Mouse (Mus musculus): ENCODE data around the gene Hivep3. TPM values are rescaled to one million over a fixed set of nuclear protein-coding genes. Genes with fewer than 3 reads are reported as not detected.

Hivep3 gene
- polyA plus RNA-seq, 1 experiment = 1.4 TPM

GRCm38 (mm10) chr4:119707326-119707725 is 26.3 kb upstream of the Hivep3 start:
- Histone ChIP-seq H3K4me3 (ENCODE audit: insufficient read depth, poor library complexity, severe bottlenecking) (no peak overlapping the region), H3K27me3 (ENCODE audit: control insufficient read depth, insufficient read depth, insufficient read length) (peaks cover 15% of the 10 kb centered on the region), H3K36me3 (ENCODE audit: control insufficient read depth, insufficient read depth) (no peaks in the 10 kb centered on the region), H3K79me3 (ENCODE audit: low read depth) (no peaks in the 10 kb centered on the region), H3ac (ENCODE audit: control insufficient read depth, insufficient read length, low read depth) (no peak overlapping the region), H3K79me2 (ENCODE audit: control insufficient read depth, insufficient read depth) (no peaks in the 10 kb centered on the region)
- no peak for TF ChIP-seq FOSL1 (IDR thresholded peaks at IDR 0.05; ENCODE audit: insufficient read depth, low read length, poor library complexity, severe bottlenecking)
- TF ChIP-seq MYOG (IDR thresholded peaks at IDR 0.05; ENCODE audit: control insufficient read depth, extremely low read depth, insufficient read length) = no peak
- no peak for TF ChIP-seq USF1 (IDR thresholded peaks at IDR 0.05; ENCODE audit: low read depth)
- no peak for TF ChIP-seq MYOD1 (IDR thresholded peaks at IDR 0.05; ENCODE audit: control insufficient read depth, insufficient read length, low read depth)
- TF ChIP-seq CEBPB (IDR thresholded peaks at IDR 0.05; ENCODE audit: low read depth) = no peak
- no peak for TF ChIP-seq CTCF (IDR thresholded peaks at IDR 0.05; ENCODE audit: control insufficient read depth, insufficient read depth, insufficient read length)
- TF ChIP-seq MAX (IDR thresholded peaks at IDR 0.05) = no peak

GRCm38 (mm10) chr4:119707751-119708150 is 25.8 kb upstream of the Hivep3 start:
- H3K79me3 ChIP-seq (ENCODE audit: low read depth) = no peaks in the 10 kb centered on the region
- H3ac ChIP-seq (ENCODE audit: control insufficient read depth, insufficient read length, low read depth) = no peak overlapping the region
- H3K4me3 ChIP-seq (ENCODE audit: insufficient read depth, poor library complexity, severe bottlenecking) = no peak overlapping the region
- no peaks in the 10 kb centered on the region for H3K79me2 ChIP-seq (ENCODE audit: control insufficient read depth, insufficient read depth)
- no peak for TF ChIP-seq FOSL1 (IDR thresholded peaks at IDR 0.05; ENCODE audit: insufficient read depth, low read length, poor library complexity, severe bottlenecking)
- no peak for TF ChIP-seq MYOG (IDR thresholded peaks at IDR 0.05; ENCODE audit: control insufficient read depth, extremely low read depth, insufficient read length)
- TF ChIP-seq CTCF (IDR thresholded peaks at IDR 0.05; ENCODE audit: control insufficient read depth, insufficient read depth, insufficient read length) = no peak
- TF ChIP-seq USF1 (IDR thresholded peaks at IDR 0.05; ENCODE audit: low read depth) = no peak
- TF ChIP-seq MAX (IDR thresholded peaks at IDR 0.05) = no peak
- TF ChIP-seq MYOD1 (IDR thresholded peaks at IDR 0.05; ENCODE audit: control insufficient read depth, insufficient read length, low read depth) = no peak
- TF ChIP-seq CEBPB (IDR thresholded peaks at IDR 0.05; ENCODE audit: low read depth) = no peak
- H3K27me3 ChIP-seq (ENCODE audit: control insufficient read depth, insufficient read depth, insufficient read length) = peaks cover 15% of the 10 kb centered on the region
- no peaks in the 10 kb centered on the region for H3K36me3 ChIP-seq (ENCODE audit: control insufficient read depth, insufficient read depth)

- H3K79me2 ChIP-seq (ENCODE audit: control insufficient read depth, insufficient read depth) = no peaks in the 10 kb centered on the region
- no peaks in the 10 kb centered on the region for H3K79me3 ChIP-seq (ENCODE audit: low read depth)
- TF ChIP-seq CEBPB (IDR thresholded peaks at IDR 0.05; ENCODE audit: low read depth) (no peak), CTCF (IDR thresholded peaks at IDR 0.05; ENCODE audit: control insufficient read depth, insufficient read depth, insufficient read length) (no peak)
- no peak overlapping the region for H3ac ChIP-seq (ENCODE audit: control insufficient read depth, insufficient read length, low read depth)
- H3K36me3 ChIP-seq (ENCODE audit: control insufficient read depth, insufficient read depth) = no peaks in the 10 kb centered on the region
- H3K4me3 ChIP-seq (ENCODE audit: insufficient read depth, poor library complexity, severe bottlenecking) = no peak overlapping the region
- peaks cover 3% of the 10 kb centered on the region for H3K27me3 ChIP-seq (ENCODE audit: control insufficient read depth, insufficient read depth, insufficient read length)
These were observed 23.4 kb upstream of the Hivep3 start for GRCm38 (mm10) chr4:119710208-119710607.

GRCm38 (mm10) chr4:119717443-119717842 is 16.1 kb upstream of the Hivep3 start:
- H3K4me3 ChIP-seq (ENCODE audit: insufficient read depth, poor library complexity, severe bottlenecking) = no peak overlapping the region
- no peak for TF ChIP-seq CEBPB (IDR thresholded peaks at IDR 0.05; ENCODE audit: low read depth)
- TF ChIP-seq FOSL1 (IDR thresholded peaks at IDR 0.05; ENCODE audit: insufficient read depth, low read length, poor library complexity, severe bottlenecking) = no peak
- TF ChIP-seq MYOD1 (IDR thresholded peaks at IDR 0.05; ENCODE audit: control insufficient read depth, insufficient read length, low read depth) = no peak
- no peak for TF ChIP-seq MAX (IDR thresholded peaks at IDR 0.05)
- TF ChIP-seq USF1 (IDR thresholded peaks at IDR 0.05; ENCODE audit: low read depth) = no peak
- no peak for TF ChIP-seq CTCF (IDR thresholded peaks at IDR 0.05; ENCODE audit: control insufficient read depth, insufficient read depth, insufficient read length)
- TF ChIP-seq MYOG (IDR thresholded peaks at IDR 0.05; ENCODE audit: control insufficient read depth, extremely low read depth, insufficient read length) = no peak

DNA sequence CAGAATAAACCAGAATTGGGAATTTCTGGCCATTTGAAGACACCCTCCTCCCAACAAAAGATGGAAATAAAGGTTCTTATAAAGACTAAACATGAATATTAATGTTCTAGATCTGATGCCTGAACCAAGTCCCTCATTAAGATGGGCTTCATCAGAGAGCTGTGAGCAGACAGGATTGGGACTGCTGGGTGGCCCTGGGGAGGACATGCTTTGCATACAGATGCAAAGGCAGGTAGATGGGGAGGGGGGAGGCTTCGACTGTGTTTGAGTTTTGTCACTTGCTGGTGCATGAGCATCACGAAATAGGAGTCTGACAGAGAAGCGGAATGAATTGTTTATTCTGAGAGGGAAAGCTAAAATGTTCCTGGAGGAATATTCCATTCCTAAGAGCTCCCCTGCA is 12.1 kb upstream of the Hivep3 start:
- Histone ChIP-seq H3K36me3 (ENCODE audit: control insufficient read depth, insufficient read depth) (no peaks in the 10 kb centered on the region), H3ac (ENCODE audit: control insufficient read depth, insufficient read length, low read depth) (no peak overlapping the region), H3K79me3 (ENCODE audit: low read depth) (no peaks in the 10 kb centered on the region), H3K79me2 (ENCODE audit: control insufficient read depth, insufficient read depth) (no peaks in the 10 kb centered on the region), H3K27me3 (ENCODE audit: control insufficient read depth, insufficient read depth, insufficient read length) (peaks cover 14% of the 10 kb centered on the region), H3K4me3 (ENCODE audit: insufficient read depth, poor library complexity, severe bottlenecking) (no peak overlapping the region)
- TF ChIP-seq USF1 (IDR thresholded peaks at IDR 0.05; ENCODE audit: low read depth) (no peak), MAX (IDR thresholded peaks at IDR 0.05) (no peak), CEBPB (IDR thresholded peaks at IDR 0.05; ENCODE audit: low read depth) (no peak), MYOD1 (IDR thresholded peaks at IDR 0.05; ENCODE audit: control insufficient read depth, insufficient read length, low read depth) (no peak), MYOG (IDR thresholded peaks at IDR 0.05; ENCODE audit: control insufficient read depth, extremely low read depth, insufficient read length) (no peak), FOSL1 (IDR thresholded peaks at IDR 0.05; ENCODE audit: insufficient read depth, low read length, poor library complexity, severe bottlenecking) (no peak), CTCF (IDR thresholded peaks at IDR 0.05; ENCODE audit: control insufficient read depth, insufficient read depth, insufficient read length) (no peak)

More at GRCm38 (mm10) chr4:119717443-119717842, 16.1 kb upstream of the Hivep3 start:
- H3ac ChIP-seq (ENCODE audit: control insufficient read depth, insufficient read length, low read depth) = no peak overlapping the region
- no peaks in the 10 kb centered on the region for H3K36me3 ChIP-seq (ENCODE audit: control insufficient read depth, insufficient read depth)
- H3K79me3 ChIP-seq (ENCODE audit: low read depth) = no peaks in the 10 kb centered on the region
- no peaks in the 10 kb centered on the region for H3K79me2 ChIP-seq (ENCODE audit: control insufficient read depth, insufficient read depth)
- H3K27me3 ChIP-seq (ENCODE audit: control insufficient read depth, insufficient read depth, insufficient read length) = peaks cover 10% of the 10 kb centered on the region

DNA sequence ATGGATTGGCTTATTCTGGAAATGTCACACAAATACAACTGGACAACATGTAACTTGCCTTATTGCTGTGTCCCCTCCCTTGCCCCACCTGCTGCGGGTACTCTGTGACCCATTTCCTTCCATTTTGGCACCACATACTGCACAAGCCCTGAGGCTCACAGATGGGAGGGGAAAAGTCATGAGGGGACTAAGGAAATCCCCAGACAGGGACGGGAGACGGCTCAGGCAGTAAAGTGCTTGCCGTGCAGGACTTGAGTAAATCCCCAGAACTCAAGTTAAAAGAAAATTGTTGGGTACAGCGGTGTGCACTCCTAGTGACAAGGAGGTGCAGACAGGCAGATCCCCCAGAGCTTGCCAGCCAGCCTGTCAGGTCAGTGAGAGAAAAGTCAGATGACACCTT is 7.5 kb upstream of the Hivep3 start:
- no peaks in the 10 kb centered on the region for H3K79me3 ChIP-seq (ENCODE audit: low read depth)
- H3K27me3 ChIP-seq (ENCODE audit: control insufficient read depth, insufficient read depth, insufficient read length) = peaks cover 16% of the 10 kb centered on the region
- no peak for TF ChIP-seq MYOD1 (IDR thresholded peaks at IDR 0.05; ENCODE audit: control insufficient read depth, insufficient read length, low read depth)
- TF ChIP-seq CTCF (IDR thresholded peaks at IDR 0.05; ENCODE audit: control insufficient read depth, insufficient read depth, insufficient read length) = no peak
- TF ChIP-seq USF1 (IDR thresholded peaks at IDR 0.05; ENCODE audit: low read depth) = no peak
- TF ChIP-seq MAX (IDR thresholded peaks at IDR 0.05) = no peak
- no peak for TF ChIP-seq FOSL1 (IDR thresholded peaks at IDR 0.05; ENCODE audit: insufficient read depth, low read length, poor library complexity, severe bottlenecking)
- TF ChIP-seq CEBPB (IDR thresholded peaks at IDR 0.05; ENCODE audit: low read depth) = no peak
- TF ChIP-seq MYOG (IDR thresholded peaks at IDR 0.05; ENCODE audit: control insufficient read depth, extremely low read depth, insufficient read length) = no peak
- no peaks in the 10 kb centered on the region for H3K36me3 ChIP-seq (ENCODE audit: control insufficient read depth, insufficient read depth)
- no peak overlapping the region for H3K4me3 ChIP-seq (ENCODE audit: insufficient read depth, poor library complexity, severe bottlenecking)
- H3ac ChIP-seq (ENCODE audit: control insufficient read depth, insufficient read length, low read depth) = no peak overlapping the region
- H3K79me2 ChIP-seq (ENCODE audit: control insufficient read depth, insufficient read depth) = no peaks in the 10 kb centered on the region
